Mouse (Mus musculus): ENCODE data around the gene Plpp1. TPM values are rescaled to one million over a fixed set of nuclear protein-coding genes. Genes with fewer than 3 reads are reported as not detected.

Plpp1 gene
- total RNA-seq (2014; fragmentation: Nextera tagmentation) (12.3 and 19.4 TPM in 2 replicates), total RNA-seq (2017) (1.5 and 2.1 TPM in 2 replicates), polyA plus RNA-seq (2012) (3.4 and 3.5 TPM in 2 replicates)

GRCm38 (mm10) chr13:112800597-112801380 is at the start of gene Plpp1:
Gene Plpp1, plus strand, starts transcription at chr13:112800792.
- TF ChIP-seq TAL1 (conservative IDR thresholded peaks at IDR 0.05; ENCODE audit: low read depth, low read length) (no peak), GATA1 (IDR thresholded peaks at IDR 0.05; ENCODE audit: borderline replicate concordance, low read length) (no peak), POLR2AphosphoS5 (IDR thresholded peaks at IDR 0.05; ENCODE audit: insufficient replicate concordance, low read depth, low read length) (no peak), CTCF (IDR thresholded peaks at IDR 0.05; ENCODE audit: low read depth, low read length) (no peak), GATA2 (IDR thresholded peaks at IDR 0.05; ENCODE audit: borderline replicate concordance, low read depth, low read length) (no peak)
- Histone ChIP-seq H3K27me3 (ENCODE audit: insufficient read depth, low read length) (0 out of 2 replicates have a peak, but pooled peaks cover 2% of the 10 kb centered on the region), H3K36me3 (replicated peaks) (peaks cover 4% of the 10 kb centered on the region), H3K4me1 (ENCODE audit: insufficient read depth, low read depth, low read length) (peaks cover 39% of the 10 kb centered on the region), H3K4me3 (ENCODE audit: low read depth, low read length) (peak within 1 kb of the TSS; percentile 92), H3K9me3 (replicated peaks) (no peaks in the 10 kb centered on the region)
- DNase-seq (ENCODE audit: low spot score) (peak; percentile 82), ATAC-seq (ENCODE audit: extremely low read depth, insufficient number of reproducible peaks, low FRiP score, poor library complexity, severe bottlenecking) (peak; percentile 88)

- TF ChIP-seq CTCF (IDR thresholded peaks at IDR 0.05; ENCODE audit: low read depth, low read length) (no peak), GATA1 (IDR thresholded peaks at IDR 0.05; ENCODE audit: borderline replicate concordance, low read length) (no peak), GATA2 (IDR thresholded peaks at IDR 0.05; ENCODE audit: borderline replicate concordance, low read depth, low read length) (no peak), POLR2AphosphoS5 (IDR thresholded peaks at IDR 0.05; ENCODE audit: insufficient replicate concordance, low read depth, low read length) (no peak), TAL1 (conservative IDR thresholded peaks at IDR 0.05; ENCODE audit: low read depth, low read length) (no peak)
- Histone ChIP-seq H3K4me1 (ENCODE audit: insufficient read depth, low read depth, low read length) (peaks cover 81% of the 10 kb centered on the region), H3K4me3 (ENCODE audit: low read depth, low read length) (peak overlapping the region; percentile 40; the same call in 1 of the 2 replicates), H3K27me3 (ENCODE audit: insufficient read depth, low read length) (peaks cover 3% of the 10 kb centered on the region; the same call in 1 of the 2 replicates), H3K9me3 (replicated peaks) (no peaks in the 10 kb centered on the region), H3K36me3 (replicated peaks) (no peaks in the 10 kb centered on the region)
- ATAC-seq (ENCODE audit: extremely low read depth, insufficient number of reproducible peaks, low FRiP score, poor library complexity, severe bottlenecking) = peak; percentile 38; the same call in 1 of the 2 replicates
- DNase-seq (ENCODE audit: low spot score) = peak; percentile 74
Measured at GRCm38 (mm10) chr13:112751454-112752308, 48.9 kb upstream of the Plpp1 start.

- no peak for DNase-seq (ENCODE audit: low spot score)
- Histone ChIP-seq H3K4me3 (ENCODE audit: low read depth, low read length) (no peak overlapping the region), H3K9me3 (replicated peaks) (no peaks in the 10 kb centered on the region), H3K27me3 (ENCODE audit: insufficient read depth, low read length) (peaks cover 3% of the 10 kb centered on the region; the same call in 1 of the 2 replicates), H3K4me1 (ENCODE audit: insufficient read depth, low read depth, low read length) (peaks cover 78% of the 10 kb centered on the region), H3K36me3 (replicated peaks) (no peaks in the 10 kb centered on the region)
- ATAC-seq (ENCODE audit: extremely low read depth, insufficient number of reproducible peaks, low FRiP score, poor library complexity, severe bottlenecking) = no peak
- TF ChIP-seq TAL1 (conservative IDR thresholded peaks at IDR 0.05; ENCODE audit: low read depth, low read length) = no peak
- TF ChIP-seq POLR2AphosphoS5 (IDR thresholded peaks at IDR 0.05; ENCODE audit: insufficient replicate concordance, low read depth, low read length) = no peak
- no peak for TF ChIP-seq GATA2 (IDR thresholded peaks at IDR 0.05; ENCODE audit: borderline replicate concordance, low read depth, low read length)
- TF ChIP-seq CTCF (IDR thresholded peaks at IDR 0.05; ENCODE audit: low read depth, low read length) = no peak
- no peak for TF ChIP-seq GATA1 (IDR thresholded peaks at IDR 0.05; ENCODE audit: borderline replicate concordance, low read length)
Measured at GRCm38 (mm10) chr13:112752309-112752975, 48.1 kb upstream of the Plpp1 start.

GRCm38 (mm10) chr13:112753522-112753921 is 47.1 kb upstream of the Plpp1 start:
- Histone ChIP-seq H3K9me3 (replicated peaks) (no peaks in the 10 kb centered on the region), H3K36me3 (replicated peaks) (no peaks in the 10 kb centered on the region), H3K4me3 (ENCODE audit: low read depth, low read length) (no peak overlapping the region), H3K4me1 (ENCODE audit: insufficient read depth, low read depth, low read length) (peaks cover 73% of the 10 kb centered on the region), H3K27me3 (ENCODE audit: insufficient read depth, low read length) (peaks cover 3% of the 10 kb centered on the region; the same call in 1 of the 2 replicates)
- no peak for TF ChIP-seq POLR2AphosphoS5 (IDR thresholded peaks at IDR 0.05; ENCODE audit: insufficient replicate concordance, low read depth, low read length)
- no peak for TF ChIP-seq GATA2 (IDR thresholded peaks at IDR 0.05; ENCODE audit: borderline replicate concordance, low read depth, low read length)
- no peak for TF ChIP-seq CTCF (IDR thresholded peaks at IDR 0.05; ENCODE audit: low read depth, low read length)
- TF ChIP-seq TAL1 (conservative IDR thresholded peaks at IDR 0.05; ENCODE audit: low read depth, low read length) = no peak
- TF ChIP-seq GATA1 (IDR thresholded peaks at IDR 0.05; ENCODE audit: borderline replicate concordance, low read length) = no peak
- DNase-seq (ENCODE audit: low spot score) = no peak
- ATAC-seq (ENCODE audit: extremely low read depth, insufficient number of reproducible peaks, low FRiP score, poor library complexity, severe bottlenecking) = no peak

- Histone ChIP-seq H3K36me3 (replicated peaks) (no peaks in the 10 kb centered on the region), H3K4me1 (ENCODE audit: insufficient read depth, low read depth, low read length) (peaks cover 73% of the 10 kb centered on the region), H3K9me3 (replicated peaks) (no peaks in the 10 kb centered on the region), H3K4me3 (ENCODE audit: low read depth, low read length) (no peak overlapping the region), H3K27me3 (ENCODE audit: insufficient read depth, low read length) (peaks cover 3% of the 10 kb centered on the region; the same call in 1 of the 2 replicates)
- ATAC-seq (ENCODE audit: extremely low read depth, insufficient number of reproducible peaks, low FRiP score, poor library complexity, severe bottlenecking) (no peak), DNase-seq (ENCODE audit: low spot score) (no peak)
- TF ChIP-seq GATA1 (IDR thresholded peaks at IDR 0.05; ENCODE audit: borderline replicate concordance, low read length) = no peak
- no peak for TF ChIP-seq TAL1 (conservative IDR thresholded peaks at IDR 0.05; ENCODE audit: low read depth, low read length)
Measured at GRCm38 (mm10) chr13:112754871-112755270, 45.7 kb upstream of the Plpp1 start.
